Mouse (Mus musculus): ENCODE results near the gene Olfr1079. TPM values are rescaled to one million over a fixed set of nuclear protein-coding genes. Genes with fewer than 3 reads are reported as not detected.
"Not testable (repeated sequence)": the region's sequence is repeated elsewhere in the genome, so short reads cannot be mapped to it uniquely, and the experiment has no call there.

Gene Olfr1079
- polyA plus RNA-seq (2012; rRNA removed), result not detected in 2 replicates

DNA sequence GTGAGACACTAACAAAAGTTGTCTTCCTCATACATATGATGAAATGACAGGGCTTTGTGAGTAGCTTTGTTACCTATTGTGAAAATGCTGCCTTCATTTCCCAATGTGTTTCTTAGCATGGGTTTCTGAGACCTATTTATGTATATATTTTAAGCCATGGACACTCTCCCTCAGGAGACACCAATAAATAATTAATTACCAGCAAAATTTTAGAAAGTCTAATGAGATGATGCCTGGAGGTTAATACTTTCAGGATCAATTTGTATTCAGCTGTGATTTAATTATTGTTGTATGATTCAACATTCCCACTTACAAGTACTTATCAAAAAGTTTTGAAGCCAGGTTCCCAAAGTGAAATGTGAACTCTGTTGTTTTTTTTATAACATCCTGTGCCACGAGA is at the start of gene Olfr1079:
TSS of gene Olfr1079 (minus strand) at position 101 of the 400 bp plus-strand sequence.
- TF ChIP-seq POLR2A (IDR thresholded peaks at IDR 0.05; ENCODE audit: borderline replicate concordance, extremely low read depth, insufficient read depth, insufficient read length, poor library complexity, severe bottlenecking), result no peak
- TF ChIP-seq CTCF (IDR thresholded peaks at IDR 0.05; ENCODE audit: borderline replicate concordance, extremely low read depth, insufficient read depth, insufficient read length), result no peak
- DNase-seq (ENCODE audit: low read depth), result no peak

DNA sequence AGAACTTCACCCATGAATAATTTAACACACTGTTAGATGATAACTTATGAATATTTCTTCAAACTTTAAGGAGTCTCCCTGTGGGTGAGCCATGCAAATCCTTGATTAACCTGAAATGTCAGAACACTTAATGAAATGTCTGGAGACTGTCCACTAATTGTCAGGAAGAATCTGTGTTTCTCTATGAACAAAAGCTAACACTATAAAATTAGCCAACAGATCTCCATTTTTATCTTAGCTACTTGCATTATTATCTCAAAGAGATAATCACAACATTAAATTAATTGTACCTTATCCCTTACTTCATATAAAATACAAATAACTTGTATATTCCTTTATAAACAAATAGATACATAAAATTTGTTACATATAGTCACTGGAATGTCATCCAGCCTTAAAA is 15.9 kb upstream of the Olfr1079 start, which contains the start of gene Olfr1080:
TSS of gene Olfr1080 (minus strand) at position 101 of the 400 bp plus-strand sequence.
- DNase-seq (ENCODE audit: low read depth), result not testable (repeated sequence)

DNA sequence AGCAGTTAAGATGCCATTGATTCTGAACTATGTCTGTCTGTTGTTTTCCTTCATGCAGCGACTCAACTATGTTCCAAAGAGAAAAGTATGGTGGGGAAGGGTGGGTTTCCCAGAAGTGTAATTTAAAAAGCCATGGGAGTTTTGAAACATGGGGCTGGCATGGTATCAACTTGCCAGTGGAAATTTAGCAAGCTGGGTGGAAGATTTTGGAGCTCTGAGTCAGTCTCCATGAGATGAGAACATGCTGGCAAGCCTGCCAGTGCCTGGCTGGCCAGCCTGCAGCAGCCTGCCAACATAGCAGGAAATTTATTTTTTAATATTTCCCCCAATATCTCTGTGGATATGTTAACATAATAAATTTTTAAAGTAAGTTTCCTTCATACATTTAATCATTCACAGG is 11.3 kb downstream of the Olfr1079 start:
- TF ChIP-seq POLR2A (IDR thresholded peaks at IDR 0.05; ENCODE audit: borderline replicate concordance, extremely low read depth, insufficient read depth, insufficient read length, poor library complexity, severe bottlenecking), result no peak
- TF ChIP-seq CTCF (IDR thresholded peaks at IDR 0.05; ENCODE audit: borderline replicate concordance, extremely low read depth, insufficient read depth, insufficient read length), result no peak
- DNase-seq (ENCODE audit: low read depth), result no peak

DNA sequence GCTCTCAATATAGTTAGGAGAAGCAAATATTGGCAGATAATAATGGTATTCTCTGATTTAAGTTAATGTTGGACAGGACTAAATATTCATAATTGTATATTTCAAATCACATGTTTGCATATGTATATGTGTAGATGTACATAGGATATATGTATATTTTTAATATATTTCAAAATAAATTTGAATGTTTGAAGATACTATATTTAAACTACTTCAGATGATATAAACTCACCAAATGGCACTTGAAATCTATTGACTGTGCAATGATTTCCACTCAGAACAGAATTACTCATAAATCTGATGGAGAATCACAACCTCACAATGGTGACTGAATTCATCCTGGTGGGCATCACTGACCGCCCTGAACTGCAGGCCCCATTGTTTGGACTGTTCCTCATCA is 34.1 kb downstream of the Olfr1079 start, which contains the start of gene Olfr1076:
TSS of gene Olfr1076 (plus strand) at position 301 of the 400 bp plus-strand sequence.
- TF ChIP-seq POLR2A (IDR thresholded peaks at IDR 0.05; ENCODE audit: borderline replicate concordance, extremely low read depth, insufficient read depth, insufficient read length, poor library complexity, severe bottlenecking) (no peak), CTCF (IDR thresholded peaks at IDR 0.05; ENCODE audit: borderline replicate concordance, extremely low read depth, insufficient read depth, insufficient read length) (no peak)
- DNase-seq (ENCODE audit: low read depth), result no peak

DNA sequence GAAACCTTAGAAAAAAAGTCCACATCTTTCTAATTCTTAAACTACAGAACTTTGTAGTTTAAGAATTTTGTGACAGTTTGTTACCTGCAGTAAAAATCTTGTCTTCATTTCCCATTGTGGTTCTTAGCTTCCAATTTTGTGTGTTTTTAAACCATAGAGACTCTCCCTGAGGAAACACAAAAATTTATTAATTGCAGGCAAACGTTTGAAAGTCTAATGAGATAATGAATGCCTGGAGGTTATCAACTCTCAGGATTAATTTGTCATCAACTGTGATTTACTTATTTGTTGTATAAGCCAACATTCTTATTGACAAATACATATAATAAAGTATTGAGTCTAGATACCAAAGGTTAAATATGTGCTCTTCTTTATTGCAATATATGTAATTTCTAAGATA is 55.0 kb downstream of the Olfr1079 start, which contains the start of gene Olfr228:
TSS of gene Olfr228 (minus strand) at position 101 of the 400 bp plus-strand sequence.
- TF ChIP-seq CTCF (IDR thresholded peaks at IDR 0.05; ENCODE audit: borderline replicate concordance, extremely low read depth, insufficient read depth, insufficient read length) (no peak), POLR2A (IDR thresholded peaks at IDR 0.05; ENCODE audit: borderline replicate concordance, extremely low read depth, insufficient read depth, insufficient read length, poor library complexity, severe bottlenecking) (no peak)
- DNase-seq (ENCODE audit: low read depth), result no peak

Other genes with a start within 250 kb of the Olfr1079 start
- gene Olfr1053, start 227.2 kb downstream of the Olfr1079 start, polyA plus RNA-seq (2012; rRNA removed), result not detected in 2 replicates
- gene Olfr1054, start 207.0 kb downstream of the Olfr1079 start, polyA plus RNA-seq (2012; rRNA removed), result not detected in 2 replicates
- gene Olfr1055, start 192.2 kb downstream of the Olfr1079 start, polyA plus RNA-seq (2012; rRNA removed), result not detected in 2 replicates
- gene Olfr1056, start 180.0 kb downstream of the Olfr1079 start, polyA plus RNA-seq (2012; rRNA removed), result not detected in 2 replicates
- gene Olfr1057, start 164.1 kb downstream of the Olfr1079 start, polyA plus RNA-seq (2012; rRNA removed), result not detected in 2 replicates
- not detected in 2 replicates for gene Olfr1058, start 153.9 kb downstream of the Olfr1079 start, polyA plus RNA-seq (2012; rRNA removed)
- not detected in 2 replicates for gene Olfr1061, start 128.4 kb downstream of the Olfr1079 start, polyA plus RNA-seq (2012; rRNA removed)
- gene Olfr1062, start 115.7 kb downstream of the Olfr1079 start, polyA plus RNA-seq (2012; rRNA removed), result not detected in 2 replicates
- gene Olfr1065, start 91.9 kb downstream of the Olfr1079 start, polyA plus RNA-seq (2012; rRNA removed), result not detected in 2 replicates
- not detected in 2 replicates for gene Olfr1066, start 86.2 kb downstream of the Olfr1079 start, polyA plus RNA-seq (2012; rRNA removed)
- gene Olfr228, start 55.1 kb downstream of the Olfr1079 start, polyA plus RNA-seq (2012; rRNA removed), result not detected in 2 replicates
- gene Olfr1076, start 34.0 kb downstream of the Olfr1079 start, polyA plus RNA-seq (2012; rRNA removed), result not detected in 2 replicates
- gene Olfr1080, start 15.8 kb upstream of the Olfr1079 start, polyA plus RNA-seq (2012; rRNA removed), result not detected in 2 replicates
- gene Olfr1082, start 56.5 kb upstream of the Olfr1079 start, polyA plus RNA-seq (2012; rRNA removed), result not detected in 2 replicates
- not detected in 2 replicates for gene Olfr1084, start 97.2 kb upstream of the Olfr1079 start, polyA plus RNA-seq (2012; rRNA removed)
- gene Olfr1085, start 119.5 kb upstream of the Olfr1079 start, polyA plus RNA-seq (2012; rRNA removed), result not detected in 2 replicates
- gene Olfr1086, start 137.6 kb upstream of the Olfr1079 start, polyA plus RNA-seq (2012; rRNA removed), result not detected in 2 replicates
- gene Olfr1087, start 155.9 kb upstream of the Olfr1079 start, polyA plus RNA-seq (2012; rRNA removed), result not detected in 2 replicates
- not detected in 2 replicates for gene Olfr1089, start 191.2 kb upstream of the Olfr1079 start, polyA plus RNA-seq (2012; rRNA removed)
- gene Olfr1090, start 216.5 kb upstream of the Olfr1079 start, polyA plus RNA-seq (2012; rRNA removed), result not detected in 2 replicates
- not detected in 2 replicates for gene Olfr1093, start 240.0 kb upstream of the Olfr1079 start, polyA plus RNA-seq (2012; rRNA removed)